Mouse (Mus musculus) hindbrain, postnatal 0 days (tissue): ENCODE results near the gene Tbxas1. TPM values are rescaled to one million over a fixed set of nuclear protein-coding genes. Genes with fewer than 3 reads are reported as not detected.

Source experiments
- ATAC-seq: fragments of 200-750 bp; cut with Nextera tagmentation; 2 replicates; pipeline ENCODE4 v1.8.0; 2017; ENCODE audit warnings: mild to moderate bottlenecking, moderate TSS enrichment, moderate library complexity
- DNase-seq: peaks from one replicate; pipeline ENCODE4 v3.0.0-alpha.2; 2015; ENCODE audit warnings: low spot score
- H3K27ac ChIP-seq: fragments of 300-500 bp; sonication (generic); 2 replicates; pipeline ENCODE4 v1.5.1; 2014; ENCODE audit warnings: mild to moderate bottlenecking
- H3K27me3 ChIP-seq: fragments of 300-500 bp; sonication (generic); 2 replicates; pipeline ENCODE4 v1.6.1; 2014; ENCODE audit warnings: low read length, mixed read lengths; ENCODE audit not compliant: insufficient read depth
- H3K36me3 ChIP-seq: fragments of 300-500 bp; sonication (generic); 2 replicates; pipeline ENCODE4 v1.6.1; 2014; ENCODE audit warnings: low read length, mixed read lengths; ENCODE audit not compliant: insufficient read depth
- H3K4me1 ChIP-seq: fragments of 300-500 bp; sonication (generic); 2 replicates; pipeline ENCODE4 v1.6.1; 2014; ENCODE audit warnings: antibody characterized with exemption, low read length, mixed read lengths; ENCODE audit not compliant: insufficient read depth
- H3K4me2 ChIP-seq: fragments of 300-500 bp; sonication (generic); 2 replicates; pipeline ENCODE4 v1.6.1; 2014; ENCODE audit warnings: low read depth, mild to moderate bottlenecking, low read length, moderate library complexity, mixed read lengths
- H3K4me3 ChIP-seq: fragments of 300-500 bp; sonication (generic); 2 replicates; pipeline ENCODE4 v1.5.1; 2014; ENCODE audit warnings: low read length
- H3K9ac ChIP-seq: fragments of 300-500 bp; sonication (generic); replicated peaks from 2 replicates; pipeline ENCODE4 v1.6.1; 2014; ENCODE audit warnings: mild to moderate bottlenecking, low read length, moderate library complexity, mixed read lengths
- H3K9me3 ChIP-seq: fragments of 300-500 bp; sonication (generic); 2 replicates; pipeline ENCODE4 v1.6.1; 2016; ENCODE audit warnings: low read length, mixed read lengths
- CTCF ChIP-seq: IDR thresholded peaks from 2 replicates; pipeline ENCODE4 v1.5.1; 2016; ENCODE audit warnings: antibody characterized with exemption, control low read depth, low read depth
- WGBS: fragments of 180-500 bp; shearing (Covaris S2); extraction: QIAGEN DNeasy Blood & Tissue Kit; methylation state at CpG from one replicate; pipeline ENCODE4 v1.1.7; 2014; 5-methylcytosine and 5-hydroxymethylcytosine counted together
- polyA plus RNA-seq: library from polyadenylated mRNA; unstranded; fragments of >200 nt; fragmentation: Nextera tagmentation; extraction: Ambion mirVana; gene quantifications from 2 replicates; pipeline ENCODE4 v1.2.1, GENCODE M21; 2015
- total RNA-seq: library from RNA; depleted of rRNA; stranded (reverse); fragments of >200 nt; gene quantifications from 2 replicates; pipeline ENCODE4 v1.2.3, GENCODE M21; 2014

Tbxas1 gene
- total and polyA plus RNA-seq, 2 experiments from 2014 or later, result 2.1 to 4.3 TPM

- DNase-seq (no peak), ATAC-seq (no peak)
- TF ChIP-seq CTCF, result no peak
- WGBS, result 95% methylated on average over 3 of the region's 3 CpGs
- H3K27me3 ChIP-seq, result no peaks in the 10 kb centered on the region; the same call in 1 of the 2 replicates
- H3K4me3 ChIP-seq, result no peak overlapping the region
- no peak overlapping the region for H3K27ac ChIP-seq
- no peaks in the 10 kb centered on the region for H3K36me3 ChIP-seq
- H3K9ac ChIP-seq, result no peak overlapping the region
- H3K9me3 ChIP-seq, result no peaks in the 10 kb centered on the region
- no peaks in the 10 kb centered on the region for H3K4me1 ChIP-seq
- no peak overlapping the region for H3K4me2 ChIP-seq
Measured at GRCm38 (mm10) chr6:39112701-39113100, 237.5 kb downstream of the Tbxas1 start.

- Histone ChIP-seq H3K36me3 (no peaks in the 10 kb centered on the region), H3K4me1 (no peaks in the 10 kb centered on the region), H3K9ac (no peak overlapping the region), H3K27ac (no peak overlapping the region), H3K4me3 (no peak overlapping the region), H3K4me2 (no peak overlapping the region), H3K27me3 (no peaks in the 10 kb centered on the region; the same call in 1 of the 2 replicates), H3K9me3 (no peaks in the 10 kb centered on the region)
- TF ChIP-seq CTCF, result no peak
- no peak for DNase-seq
- ATAC-seq, result no peak
- 80% methylated on average over 3 of the region's 3 CpGs for WGBS
Measured at GRCm38 (mm10) chr6:39113141-39113540, 237.9 kb downstream of the Tbxas1 start.

- H3K9ac ChIP-seq, result no peak overlapping the region
- 100% methylated on average over 1 of the region's 1 CpGs for WGBS
- DNase-seq (no peak), ATAC-seq (no peak)
- H3K4me3 ChIP-seq, result no peak overlapping the region
- no peaks in the 10 kb centered on the region for H3K9me3 ChIP-seq
- no peak overlapping the region for H3K27ac ChIP-seq
- TF ChIP-seq CTCF, result no peak
- H3K4me2 ChIP-seq, result no peak overlapping the region
- no peaks in the 10 kb centered on the region; the same call in 1 of the 2 replicates for H3K27me3 ChIP-seq
- no peaks in the 10 kb centered on the region for H3K4me1 ChIP-seq
- no peaks in the 10 kb centered on the region for H3K36me3 ChIP-seq
Measured at GRCm38 (mm10) chr6:39115438-39115837, 240.2 kb downstream of the Tbxas1 start.

DNA sequence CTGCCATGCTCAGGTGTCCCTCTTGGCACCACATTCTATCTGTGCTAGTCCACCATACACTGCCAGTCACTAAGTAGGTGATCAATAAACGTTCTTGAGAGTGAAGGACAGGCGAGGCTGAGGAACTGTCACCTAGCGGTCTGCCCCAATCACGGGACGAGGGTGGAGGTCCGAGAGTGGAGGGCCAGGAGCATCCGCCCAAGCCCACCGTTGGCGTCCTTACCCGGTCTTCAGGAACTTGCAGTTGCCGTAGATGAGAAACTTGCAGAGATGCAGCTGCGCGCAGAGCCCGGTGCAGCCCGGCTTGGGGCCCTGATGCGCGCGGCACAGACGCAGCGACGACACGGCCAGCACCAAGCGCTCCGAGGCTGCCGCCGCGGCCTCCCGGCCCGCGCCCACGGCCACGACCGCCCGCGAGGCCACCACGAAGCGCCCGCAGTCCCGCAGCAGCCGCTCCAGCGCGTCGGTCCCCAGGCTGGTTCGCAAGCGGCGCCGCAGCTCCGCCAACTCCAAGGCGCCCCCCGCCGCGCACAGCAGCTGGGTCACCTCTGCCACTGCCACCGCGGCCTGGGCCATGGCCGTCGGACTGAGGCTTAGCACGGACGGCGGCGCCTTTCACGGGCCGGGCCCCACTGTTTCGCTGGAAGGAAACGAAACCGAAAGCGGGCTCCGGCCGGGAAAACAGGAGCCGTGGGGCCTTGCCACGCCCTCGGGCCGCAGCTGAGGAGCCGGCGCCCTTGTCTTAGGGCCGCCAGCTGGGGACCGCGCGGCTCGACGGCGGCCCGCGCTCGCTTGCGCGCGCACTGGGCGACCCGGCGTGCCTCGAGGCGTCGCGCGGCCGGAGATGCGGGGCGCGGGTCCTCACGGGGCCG, 242.6 kb downstream of the Tbxas1 start, which contains the start of gene Parp12:
Gene Parp12, minus strand, starts transcription at position 766 of the 872 bp plus-strand sequence.
- WGBS, result 3% methylated on average over 90 of the region's 101 CpGs
- no peaks in the 10 kb centered on the region; the same call in 1 of the 2 replicates for H3K27me3 ChIP-seq

GRCm38 (mm10) chr6:39118456-39118881, 243.3 kb downstream of the Tbxas1 start:
- Histone ChIP-seq H3K4me2 (peak overlapping the region; percentile 64), H3K9me3 (no peaks in the 10 kb centered on the region), H3K27me3 (no peaks in the 10 kb centered on the region; the same call in 1 of the 2 replicates), H3K4me1 (no peaks in the 10 kb centered on the region), H3K9ac (peak overlapping the region; percentile 65), H3K27ac (peak overlapping the region; percentile 54; the same call in 1 of the 2 replicates), H3K4me3 (peak overlapping the region; percentile 69), H3K36me3 (no peaks in the 10 kb centered on the region)
- WGBS, result 10% methylated on average over 49 of the region's 49 CpGs
- TF ChIP-seq CTCF, result no peak
- ATAC-seq, result peak; percentile 40; the same call in 1 of the 2 replicates
- no peak for DNase-seq

More for the DNA sequence above, 242.6 kb downstream of the Tbxas1 start, which contains the start of gene Parp12:
- no peaks in the 10 kb centered on the region for H3K36me3 ChIP-seq
- no peaks in the 10 kb centered on the region for H3K4me1 ChIP-seq
- H3K4me2 ChIP-seq, result peak within 1 kb of the TSS; percentile 64
- DNase-seq, result peak; percentile 67
- no peaks in the 10 kb centered on the region for H3K9me3 ChIP-seq
- H3K4me3 ChIP-seq, result peak within 1 kb of the TSS; percentile 69
- TF ChIP-seq CTCF, result no peak
- H3K27ac ChIP-seq, result peak within 1 kb of the TSS; percentile 54; the same call in 1 of the 2 replicates
- H3K9ac ChIP-seq, result peak within 1 kb of the TSS; percentile 65
- peak; percentile 81 for ATAC-seq

DNA sequence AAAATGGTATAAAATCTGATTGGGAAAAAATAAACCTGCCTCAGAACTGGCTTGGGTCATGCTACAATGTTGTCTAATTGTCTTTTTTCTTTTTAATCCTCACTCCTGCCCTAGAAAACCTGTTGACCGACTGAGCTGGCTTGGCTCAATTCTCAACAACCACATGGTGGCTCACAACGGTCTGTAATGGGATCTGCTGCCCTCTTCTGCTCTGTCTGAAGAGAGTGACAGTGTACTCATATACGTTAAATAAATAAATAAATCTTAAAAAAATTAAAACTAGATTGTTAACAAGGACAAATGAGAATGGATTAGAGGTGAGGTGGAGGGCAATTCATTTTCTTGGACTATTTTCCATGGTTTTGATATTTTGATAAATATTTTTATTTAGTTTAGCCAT, 245.5 kb downstream of the Tbxas1 start:
- Histone ChIP-seq H3K4me1 (no peaks in the 10 kb centered on the region), H3K4me3 (no peak overlapping the region), H3K9me3 (no peaks in the 10 kb centered on the region), H3K36me3 (no peaks in the 10 kb centered on the region), H3K9ac (no peak overlapping the region), H3K27ac (no peak overlapping the region), H3K27me3 (no peaks in the 10 kb centered on the region; the same call in 1 of the 2 replicates), H3K4me2 (no peak overlapping the region)
- no peak for TF ChIP-seq CTCF
- 43% methylated on average over 3 of the region's 3 CpGs for WGBS
- DNase-seq (peak; percentile 21), ATAC-seq (no peak)
